Mouse (Mus musculus): ENCODE data around the gene Mok.

The Mok gene

GRCm38 (mm10) chr12:110850010-110850928 lies 9.5 kb upstream of the Mok start, which contains the start of gene Zfp839:
Gene Zfp839 (plus strand): TSS chr12:110850253.
- in situ Hi-C loops (cut with MseI, MboI): no loop called here

- in situ Hi-C loops (cut with MseI, MboI): loop anchor here in 1 of 2 experiments (10.0 to 25.0 kb wide), 3 partner anchors 111 to 409 kb away; partner anchors contain the start of genes Ppp2r5c and Wdr20
Measured at GRCm38 (mm10) chr12:110846191-110846765, 5.5 kb upstream of the Mok start.

GRCm38 (mm10) chr12:110845131-110845880 lies 4.6 kb upstream of the Mok start:
- in situ Hi-C loops (cut with MseI, MboI): loop anchor here in 1 of 2 experiments (10.0 to 25.0 kb wide), 3 partner anchors 111 to 408 kb away; partner anchors contain the start of genes Ppp2r5c and Wdr20

- in situ Hi-C loops (cut with MseI, MboI): loop anchor here in 1 of 2 experiments (10.0 to 25.0 kb wide), 3 partner anchors 110 to 407 kb away; partner anchors contain the start of genes Ppp2r5c and Wdr20
Measured at GRCm38 (mm10) chr12:110844227-110845130, 3.7 kb upstream of the Mok start.

- in situ Hi-C loops (cut with MseI, MboI): loop anchor here in 1 of 2 experiments (10.0 to 25.0 kb wide), 3 partner anchors 109 to 406 kb away; partner anchors contain the start of genes Ppp2r5c and Wdr20
Measured at GRCm38 (mm10) chr12:110843194-110844048, 2.7 kb upstream of the Mok start.

- in situ Hi-C loops (cut with MseI, MboI): loop anchor here in 1 of 2 experiments (10.0 to 25.0 kb wide), 3 partner anchors 107 to 405 kb away; partner anchors contain the start of genes Ppp2r5c and Wdr20
Measured at GRCm38 (mm10) chr12:110841731-110842493, 1.2 kb upstream of the Mok start.

- in situ Hi-C loops (cut with MseI, MboI): loop anchor here in 1 of 2 experiments (25.0 kb wide), 1 partner anchor 401 kb away; the partner anchor contains the start of gene Ppp2r5c
Measured at GRCm38 (mm10) chr12:110837850-110838249, 2.9 kb downstream of the Mok start.

GRCm38 (mm10) chr12:110837192-110837841 lies 3.4 kb downstream of the Mok start:
- in situ Hi-C loops (cut with MseI, MboI): loop anchor here in 1 of 2 experiments (25.0 kb wide), 1 partner anchor 400 kb away; the partner anchor contains the start of gene Ppp2r5c

- in situ Hi-C loops (cut with MseI, MboI): loop anchor here in 1 of 2 experiments (25.0 kb wide), 1 partner anchor 399 kb away; the partner anchor contains the start of gene Ppp2r5c
Measured at GRCm38 (mm10) chr12:110836729-110837128, 4.0 kb downstream of the Mok start.

GRCm38 (mm10) chr12:110835182-110835581 lies 5.6 kb downstream of the Mok start:
- in situ Hi-C loops (cut with MseI, MboI): loop anchor here in 1 of 2 experiments (25.0 kb wide), 1 partner anchor 398 kb away; the partner anchor contains the start of gene Ppp2r5c

- in situ Hi-C loops (cut with MseI, MboI): loop anchor here in 1 of 2 experiments (25.0 kb wide), 1 partner anchor 393 kb away; the partner anchor contains the start of gene Ppp2r5c
Measured at GRCm38 (mm10) chr12:110830293-110831024, 10.3 kb downstream of the Mok start.

GRCm38 (mm10) chr12:110828908-110829307 lies 11.8 kb downstream of the Mok start:
- in situ Hi-C loops (cut with MseI, MboI): loop anchor here in 1 of 2 experiments (25.0 kb wide), 1 partner anchor 392 kb away; the partner anchor contains the start of gene Ppp2r5c

- in situ Hi-C loops (cut with MseI, MboI): no loop called here
Measured at GRCm38 (mm10) chr12:110822366-110822765, 18.4 kb downstream of the Mok start.

GRCm38 (mm10) chr12:110821787-110822186 lies 19.0 kb downstream of the Mok start:
- in situ Hi-C loops (cut with MseI, MboI): no loop called here

GRCm38 (mm10) chr12:110819367-110819766 lies 21.4 kb downstream of the Mok start:
- in situ Hi-C loops (cut with MseI, MboI): no loop called here

GRCm38 (mm10) chr12:110816833-110817232 lies 23.9 kb downstream of the Mok start:
- in situ Hi-C loops (cut with MseI, MboI): no loop called here

GRCm38 (mm10) chr12:110814924-110815323 lies 25.8 kb downstream of the Mok start:
- in situ Hi-C loops (cut with MseI, MboI): no loop called here
